Mouse (Mus musculus): ENCODE data around the gene Col4a1.

The Col4a1 gene

GRCm38 (mm10) chr8:11312349-11313175, at the start of gene Col4a1, which contains the start of gene Col4a2:
TSS of gene Col4a1 (minus strand) at chr8:11312826.
TSS of gene Col4a2 (plus strand) at chr8:11312805.
- DNase-seq (ENCODE audit: extremely low spot score, low read depth, low spot score) = no peak

GRCm38 (mm10) chr8:11361546-11362277, 49.1 kb upstream of the Col4a1 start:
- DNase-seq (ENCODE audit: extremely low spot score, low read depth, low spot score) = no peak

GRCm38 (mm10) chr8:11359846-11360245, 47.2 kb upstream of the Col4a1 start:
- DNase-seq (ENCODE audit: extremely low spot score, low read depth, low spot score) = no peak

GRCm38 (mm10) chr8:11357921-11358436, 45.4 kb upstream of the Col4a1 start:
- no peak for DNase-seq (ENCODE audit: extremely low spot score, low read depth, low spot score)

- DNase-seq (ENCODE audit: extremely low spot score, low read depth, low spot score) = no peak
These were observed 44.1 kb upstream of the Col4a1 start for GRCm38 (mm10) chr8:11356776-11357175.

- DNase-seq (ENCODE audit: extremely low spot score, low read depth, low spot score) = no peak
These were observed 43.3 kb upstream of the Col4a1 start for GRCm38 (mm10) chr8:11355900-11356299.

- DNase-seq (ENCODE audit: extremely low spot score, low read depth, low spot score) = no peak
These were observed 42.3 kb upstream of the Col4a1 start for GRCm38 (mm10) chr8:11354800-11355451.

- DNase-seq (ENCODE audit: extremely low spot score, low read depth, low spot score) = no peak
These were observed 39.9 kb upstream of the Col4a1 start for GRCm38 (mm10) chr8:11352514-11352913.

- no peak for DNase-seq (ENCODE audit: extremely low spot score, low read depth, low spot score)
These were observed 38.7 kb upstream of the Col4a1 start for GRCm38 (mm10) chr8:11351355-11351754.

GRCm38 (mm10) chr8:11348622-11349021, 36.0 kb upstream of the Col4a1 start:
- no peak for DNase-seq (ENCODE audit: extremely low spot score, low read depth, low spot score)

- DNase-seq (ENCODE audit: extremely low spot score, low read depth, low spot score) = no peak
These were observed 35.1 kb upstream of the Col4a1 start for GRCm38 (mm10) chr8:11347699-11348098.

- no peak for DNase-seq (ENCODE audit: extremely low spot score, low read depth, low spot score)
These were observed 33.6 kb upstream of the Col4a1 start for GRCm38 (mm10) chr8:11346225-11346624.

GRCm38 (mm10) chr8:11344459-11344858, 31.8 kb upstream of the Col4a1 start:
- no peak for DNase-seq (ENCODE audit: extremely low spot score, low read depth, low spot score)

- no peak for DNase-seq (ENCODE audit: extremely low spot score, low read depth, low spot score)
These were observed 28.5 kb upstream of the Col4a1 start for GRCm38 (mm10) chr8:11341111-11341566.

- no peak for DNase-seq (ENCODE audit: extremely low spot score, low read depth, low spot score)
These were observed 27.9 kb upstream of the Col4a1 start for GRCm38 (mm10) chr8:11340310-11341110.

- no peak for DNase-seq (ENCODE audit: extremely low spot score, low read depth, low spot score)
These were observed 25.9 kb upstream of the Col4a1 start for GRCm38 (mm10) chr8:11338507-11338906.

GRCm38 (mm10) chr8:11337642-11338041, 25.0 kb upstream of the Col4a1 start:
- no peak for DNase-seq (ENCODE audit: extremely low spot score, low read depth, low spot score)

GRCm38 (mm10) chr8:11336346-11336745, 23.7 kb upstream of the Col4a1 start:
- no peak for DNase-seq (ENCODE audit: extremely low spot score, low read depth, low spot score)

GRCm38 (mm10) chr8:11335238-11335637, 22.6 kb upstream of the Col4a1 start:
- DNase-seq (ENCODE audit: extremely low spot score, low read depth, low spot score) = no peak

GRCm38 (mm10) chr8:11334493-11334892, 21.9 kb upstream of the Col4a1 start:
- no peak for DNase-seq (ENCODE audit: extremely low spot score, low read depth, low spot score)

All from hindlimb bud, embryonic 11.5 days (tissue).